Mouse (Mus musculus) c-Kit-positive CD71-negative TER-119-negative erythroid progenitor cells, embryonic 14.5 days (primary cell): ENCODE measurements around the gene Arhgap27.

Experiments
- DNase-seq: peaks from one replicate; pipeline ENCODE4 v3.0.0-alpha.2; 2013; ENCODE audit warnings: low read depth

The Arhgap27 gene

DNA sequence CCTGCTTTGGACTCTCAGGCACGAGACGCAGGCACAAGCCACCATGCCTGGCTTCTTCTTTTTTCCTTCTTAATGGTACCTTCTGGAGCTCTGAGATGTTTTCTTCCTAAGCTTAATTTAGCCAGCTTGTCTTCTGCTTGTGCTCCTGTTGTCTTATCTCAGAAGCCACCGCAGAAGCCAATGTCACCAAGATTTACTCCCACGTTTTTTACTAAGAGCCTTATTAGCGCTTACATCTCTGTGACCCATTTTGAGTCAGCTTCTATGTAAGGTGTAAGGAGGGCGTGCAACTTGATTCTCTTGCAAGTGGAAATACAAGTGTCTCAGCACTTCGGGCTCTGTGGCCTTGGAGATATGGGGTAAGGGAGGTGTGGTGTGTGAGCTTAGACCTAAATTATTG is 18.0 kb upstream of the Arhgap27 start:
- DNase-seq, result no peak

DNA sequence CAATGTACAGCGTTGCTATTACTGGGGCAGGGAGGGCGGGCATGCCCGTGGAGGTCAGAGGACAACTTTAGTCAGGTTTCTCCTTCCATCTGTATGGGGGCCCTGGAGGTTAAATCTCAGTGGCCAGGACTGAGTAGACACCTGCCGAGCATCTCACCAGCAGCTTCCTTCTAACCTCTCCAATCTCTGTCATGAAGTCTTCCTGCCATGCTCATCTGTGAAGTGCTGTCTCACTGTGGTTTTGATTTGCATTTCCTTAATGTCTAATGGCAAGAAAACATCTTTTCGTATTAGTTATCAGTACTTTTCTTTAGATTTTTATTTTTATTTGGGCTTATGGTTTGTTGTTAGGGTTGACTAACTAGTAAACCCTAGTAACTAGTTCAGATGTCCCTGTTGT is 17.0 kb upstream of the Arhgap27 start:
- DNase-seq, result no peak

DNA sequence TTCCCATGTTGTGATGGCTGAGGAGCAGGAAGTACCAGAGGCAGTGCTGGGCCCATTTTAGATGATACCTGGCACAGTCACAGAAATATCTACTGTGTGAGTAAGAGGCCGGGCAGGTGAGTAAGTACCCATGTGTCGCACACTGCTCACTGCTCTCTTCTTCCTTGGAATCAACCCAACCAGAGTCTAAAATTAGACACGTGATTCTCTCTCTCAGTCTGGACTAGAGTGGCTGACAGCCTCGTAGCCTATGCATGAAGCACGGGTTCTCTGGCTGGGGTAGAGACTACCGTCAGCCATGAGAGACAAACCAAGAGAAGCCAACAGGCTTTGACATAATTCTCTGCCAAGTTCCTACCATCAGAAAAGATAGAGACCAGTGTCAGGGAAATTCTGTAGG is 14.8 kb upstream of the Arhgap27 start:
- no peak for DNase-seq

DNA sequence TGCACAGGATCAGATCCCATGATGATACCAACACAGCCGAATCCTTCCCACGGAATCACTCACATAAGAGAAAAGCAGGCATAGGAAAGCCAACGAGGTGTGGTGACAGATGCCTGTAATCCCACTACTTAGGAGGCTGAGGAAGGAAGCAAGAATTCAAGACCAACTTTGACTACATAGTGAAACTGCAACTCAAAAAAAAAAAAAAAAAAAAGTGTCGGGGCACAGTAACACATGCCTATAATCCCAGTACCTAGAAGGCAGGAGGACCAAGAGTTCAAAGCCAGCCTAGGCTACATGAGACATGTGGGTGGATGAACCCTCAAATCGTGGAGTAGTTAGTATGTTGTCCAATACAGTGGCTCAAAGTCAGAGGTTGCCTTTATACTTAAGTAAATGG is 12.3 kb upstream of the Arhgap27 start:
- DNase-seq, result no peak

DNA sequence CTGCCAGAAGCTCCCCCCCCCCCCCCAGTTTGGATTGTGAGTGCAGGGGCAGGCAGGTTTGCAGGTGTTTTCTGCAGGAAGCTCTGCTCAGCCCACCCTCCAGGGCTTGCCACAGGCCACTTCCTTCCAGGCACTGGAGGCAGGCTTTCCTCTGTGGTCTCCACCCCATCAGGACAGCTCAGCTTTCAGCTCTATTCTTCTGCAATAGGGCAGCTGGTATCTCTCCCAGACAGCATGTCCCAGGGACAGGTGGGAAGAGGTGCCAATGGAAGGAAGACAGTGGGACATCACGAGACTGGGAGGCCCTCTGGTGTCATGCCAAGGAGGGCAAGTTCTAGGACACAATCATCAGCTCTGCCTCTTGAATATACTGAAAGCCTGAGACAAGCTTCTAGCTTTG is 11.8 kb upstream of the Arhgap27 start:
- DNase-seq, result no peak

DNA sequence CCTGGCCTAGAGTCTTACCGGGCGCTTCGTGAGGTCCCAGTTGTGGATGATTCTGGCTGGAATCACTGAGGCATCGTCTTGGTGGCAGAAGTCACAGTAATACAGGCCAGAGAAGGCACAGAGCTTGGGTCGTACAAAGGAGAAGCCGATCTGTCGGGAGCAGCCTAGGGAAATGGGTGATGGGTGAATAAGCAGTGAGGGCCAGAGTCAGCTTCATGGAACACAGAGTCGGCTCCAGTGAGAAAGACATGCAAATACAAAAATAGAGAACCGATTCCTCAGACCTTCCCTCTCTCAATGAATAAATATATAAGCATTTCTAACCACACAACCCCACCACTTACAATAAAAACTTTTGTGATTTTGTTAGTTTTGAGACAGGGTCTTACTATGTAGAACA is 10.4 kb upstream of the Arhgap27 start:
- no peak for DNase-seq

DNA sequence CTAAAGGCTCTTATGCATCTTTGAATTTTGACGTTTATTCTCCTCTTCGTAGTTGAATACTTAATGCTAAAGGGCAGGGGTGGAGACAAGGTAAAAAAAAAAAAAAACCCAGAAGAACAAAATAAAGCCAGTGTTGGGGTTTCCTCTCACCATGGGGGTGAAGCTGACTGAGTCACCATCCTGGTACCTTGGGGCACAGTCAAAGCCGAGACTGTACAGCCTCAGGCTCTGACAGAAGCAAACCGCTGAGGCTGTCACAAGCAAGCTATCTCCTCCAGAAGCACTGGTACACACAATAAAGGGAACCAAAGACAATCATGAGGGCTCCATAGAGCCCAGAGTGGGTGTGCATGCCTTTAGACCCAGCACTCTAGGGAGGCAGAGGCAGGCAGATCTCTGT is 9.1 kb upstream of the Arhgap27 start:
- DNase-seq, result no peak

GRCm38 (mm10) chr11:103372068-103372467 is 8.6 kb upstream of the Arhgap27 start:
- DNase-seq, result no peak

GRCm38 (mm10) chr11:103371222-103371539 is 7.7 kb upstream of the Arhgap27 start:
- no peak for DNase-seq

DNA sequence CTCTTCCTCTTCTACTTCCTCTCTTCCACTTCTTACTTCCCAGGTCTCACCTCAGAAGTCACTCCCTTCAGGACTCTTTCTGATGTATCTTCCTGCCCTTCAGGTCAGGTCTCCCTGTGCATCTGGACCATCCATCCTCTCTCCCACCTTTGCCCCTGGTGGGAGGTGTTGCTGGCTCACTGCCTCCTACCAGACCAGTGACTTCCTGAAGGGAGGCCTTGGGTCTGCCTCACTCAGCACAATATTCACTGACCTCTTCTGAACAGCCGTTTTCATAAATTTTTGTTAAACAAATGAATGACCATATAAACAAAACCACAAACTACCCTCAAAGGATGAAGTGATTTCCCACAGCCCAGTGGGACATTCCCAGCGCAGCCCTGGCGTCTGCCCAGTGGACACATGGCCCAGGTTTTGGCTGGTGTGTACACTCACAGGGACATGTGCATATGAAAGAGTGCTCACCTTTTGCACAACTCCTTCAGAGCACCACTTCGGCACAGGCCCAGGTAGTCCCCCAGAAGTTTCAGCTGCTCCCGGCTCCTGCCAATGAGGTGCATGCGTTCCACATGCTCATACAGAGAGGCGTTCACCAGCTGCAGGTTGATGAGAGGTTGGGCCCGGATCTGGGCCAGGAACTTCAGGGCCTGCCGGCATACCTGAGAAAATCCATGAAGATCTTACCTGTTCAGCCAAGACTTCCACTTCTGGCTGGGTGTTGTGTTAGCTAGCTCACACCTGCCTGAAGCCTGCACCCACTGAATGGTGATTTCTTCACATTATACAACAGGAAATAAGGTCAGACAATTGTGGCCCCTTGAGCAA is 7.1 kb upstream of the Arhgap27 start:
- no peak for DNase-seq

DNA sequence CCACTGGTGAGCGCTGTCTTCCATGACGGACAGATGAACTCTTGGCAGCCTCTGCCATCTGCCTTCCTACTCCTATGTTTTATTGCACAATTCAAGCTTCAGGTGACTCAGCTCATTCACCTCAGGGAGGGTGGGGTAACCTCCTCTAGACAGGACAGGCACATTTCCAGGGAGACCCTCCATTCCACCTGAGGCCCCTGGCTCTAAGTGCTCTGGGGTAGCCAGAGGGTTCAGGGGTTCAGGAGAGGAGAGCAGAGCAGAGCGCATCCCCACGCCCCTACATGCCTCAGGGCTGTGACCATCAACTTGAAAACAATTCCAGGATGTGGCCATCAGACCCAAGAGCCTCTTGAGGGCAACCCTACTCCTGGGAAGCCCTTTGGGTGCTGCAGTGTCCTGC is 2.0 kb upstream of the Arhgap27 start:
- no peak for DNase-seq

GRCm38 (mm10) chr11:103365022-103365421 is 1.5 kb upstream of the Arhgap27 start:
- DNase-seq, result no peak

DNA sequence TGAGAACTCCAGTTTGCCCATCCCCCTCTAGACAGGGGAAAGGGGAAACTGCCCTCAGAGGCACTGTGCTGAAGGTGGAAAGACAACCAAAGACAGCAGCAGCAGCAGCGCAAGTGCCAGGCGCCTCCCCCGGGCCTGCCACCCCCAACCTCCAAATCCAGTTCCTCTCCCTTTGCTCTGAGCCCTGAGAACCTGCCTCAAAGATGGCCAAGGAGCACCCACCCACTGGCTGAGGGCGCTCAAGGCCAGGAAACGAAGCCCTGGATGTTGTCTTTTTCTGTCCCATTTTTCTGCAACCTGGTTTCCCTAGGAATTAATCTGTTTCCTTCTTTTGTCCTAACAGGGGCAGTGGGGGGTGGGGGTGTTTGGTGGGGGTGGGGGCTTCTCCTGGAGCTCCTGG is 843 bp upstream of the Arhgap27 start:
- no peak for DNase-seq

GRCm38 (mm10) chr11:103362521-103363181 is 841 bp downstream of the Arhgap27 start:
- DNase-seq, result no peak

- no peak for DNase-seq
Measured at GRCm38 (mm10) chr11:103362054-103362432, 1.4 kb downstream of the Arhgap27 start.

- no peak for DNase-seq
Measured at GRCm38 (mm10) chr11:103361396-103362053, 2.0 kb downstream of the Arhgap27 start.

- DNase-seq, result no peak
Measured at GRCm38 (mm10) chr11:103360661-103361081, 2.8 kb downstream of the Arhgap27 start.

GRCm38 (mm10) chr11:103359841-103360641 is 3.5 kb downstream of the Arhgap27 start:
- peak; percentile 76 for DNase-seq

DNA sequence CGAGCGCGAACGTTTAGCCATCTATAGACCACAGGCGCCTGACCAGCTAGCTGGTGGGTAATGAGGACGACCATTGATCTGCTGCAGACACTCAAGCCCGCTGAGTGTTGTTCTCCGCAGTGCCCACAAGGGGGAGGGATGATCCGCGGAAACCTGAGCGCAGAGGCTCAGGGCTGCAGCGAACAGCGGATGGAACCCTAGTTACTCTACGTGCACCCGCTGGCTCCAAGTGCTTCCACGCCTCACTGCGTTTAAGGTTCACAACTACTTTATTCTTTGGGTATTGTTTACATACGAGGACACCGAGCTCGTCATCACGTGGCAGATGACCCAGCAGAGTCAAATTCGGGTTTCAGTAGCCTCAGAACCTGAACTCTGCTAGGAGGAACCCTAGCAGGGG is 4.4 kb downstream of the Arhgap27 start:
- peak; percentile 70 for DNase-seq

DNA sequence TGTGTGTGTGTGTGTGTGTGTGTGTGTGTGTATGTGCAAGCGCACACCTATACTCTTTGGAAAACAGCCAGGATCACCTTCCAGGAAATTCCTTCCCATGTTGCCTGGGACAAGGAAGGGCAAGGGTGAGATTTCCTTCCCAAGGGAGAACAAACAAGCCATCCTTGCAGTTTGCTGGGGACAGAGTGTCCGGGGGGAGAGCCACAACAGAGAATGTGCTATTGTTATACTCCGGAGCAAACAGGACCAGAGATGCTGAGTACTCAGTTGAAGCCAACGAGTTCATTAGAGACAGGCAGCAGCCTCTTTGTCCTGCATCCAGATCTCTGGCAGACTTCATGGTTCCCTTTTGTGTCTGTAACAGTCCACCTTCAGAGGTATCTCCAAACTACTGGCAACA is 5.2 kb downstream of the Arhgap27 start:
- no peak for DNase-seq

DNA sequence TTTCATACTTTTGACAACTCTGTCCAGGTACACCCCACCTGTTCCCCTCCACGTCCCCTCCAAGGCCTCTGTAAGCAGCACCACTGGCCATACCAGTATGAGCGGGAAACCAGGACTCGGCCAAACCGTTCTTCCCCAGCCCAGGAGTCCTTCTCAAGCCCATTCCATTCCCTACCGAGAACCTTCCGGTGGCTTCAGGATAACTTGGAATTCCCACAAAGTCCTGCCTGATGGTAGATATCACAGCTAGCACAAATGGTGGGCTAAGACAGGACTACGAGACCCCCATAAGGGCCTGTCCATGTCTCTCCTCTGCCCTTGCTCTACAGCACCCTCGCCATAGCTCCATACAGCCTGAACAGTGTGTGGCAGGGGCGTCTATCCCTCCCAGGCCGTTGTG is 5.8 kb downstream of the Arhgap27 start:
- no peak for DNase-seq

DNA sequence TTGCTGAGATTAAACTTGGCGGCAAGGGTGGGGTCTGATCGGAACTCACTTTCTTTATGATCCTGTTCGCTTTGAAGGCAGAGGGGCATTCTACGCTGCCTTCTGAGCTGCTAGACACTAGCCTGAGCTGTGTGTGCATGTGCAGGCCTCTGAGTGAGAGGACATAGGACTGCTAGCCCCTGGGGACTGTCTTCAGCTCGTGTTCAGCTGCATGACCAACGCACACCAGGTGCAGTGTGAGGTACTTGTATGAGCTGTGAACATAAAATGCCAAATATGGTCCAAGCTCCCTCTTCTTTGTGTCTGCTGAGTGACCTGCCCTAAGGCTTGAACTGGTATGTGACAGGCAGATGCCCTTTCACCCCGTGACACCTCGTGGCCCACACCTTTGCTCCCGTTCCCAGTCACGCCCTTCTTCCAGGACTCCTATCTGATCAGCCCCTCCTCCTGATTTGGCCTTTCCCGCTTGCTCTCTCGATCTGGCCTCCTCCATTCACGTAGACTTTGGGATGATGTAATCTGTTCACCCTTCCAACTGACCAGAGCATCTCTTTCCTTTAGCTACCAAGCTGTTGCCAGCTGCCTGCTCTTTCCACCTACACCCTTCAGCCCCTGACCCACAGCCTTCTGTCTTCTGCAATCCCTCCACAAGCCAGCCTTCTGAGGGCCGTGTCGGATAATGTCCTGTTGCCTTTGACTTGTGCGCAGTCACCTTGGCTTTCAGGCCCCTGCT is 6.4 kb downstream of the Arhgap27 start:
- no peak for DNase-seq
